Mouse (Mus musculus): ENCODE measurements at regions not wholly inside any gene's neighbourhood (a gene's known extent, or its start where the extent isn't known, plus 50 kb on each side); places are given as distances from the start of the nearest gene placed in this dataset.

- TF ChIP-seq MAX (IDR thresholded peaks at IDR 0.05) (no peak), CTCF (IDR thresholded peaks at IDR 0.05; ENCODE audit: control insufficient read depth, insufficient read depth, insufficient read length) (no peak), USF1 (IDR thresholded peaks at IDR 0.05; ENCODE audit: low read depth) (no peak), MYOG (IDR thresholded peaks at IDR 0.05; ENCODE audit: control insufficient read depth, extremely low read depth, insufficient read length) (no peak)
Observed at GRCm38 (mm10) chr10:120587179-120587578, 110.9 kb upstream of the Hmga2 start.
